Mouse (Mus musculus) midbrain, postnatal 0 days (tissue): ENCODE data around the gene Hspa12a. TPM values are rescaled to one million over a fixed set of nuclear protein-coding genes. Genes with fewer than 3 reads are reported as not detected.

ENCODE experiments used
- ATAC-seq: fragments of 200-750 bp; cut with Nextera tagmentation; 2 replicates; pipeline ENCODE4 v1.8.0; 2017; ENCODE audit warnings: moderate number of reproducible peaks, mild to moderate bottlenecking, moderate TSS enrichment, moderate library complexity; ENCODE audit not compliant: low FRiP score
- DNase-seq: peaks from one replicate; pipeline ENCODE4 v3.0.0-alpha.2; 2015; ENCODE audit warnings: low spot score
- H3K27ac ChIP-seq: fragments of 300-500 bp; sonication (generic); 2 replicates; pipeline ENCODE4 v1.5.1; 2014; ENCODE audit warnings: low read depth, mild to moderate bottlenecking, low read length, mixed read lengths
- H3K27me3 ChIP-seq: fragments of 300-500 bp; sonication (generic); 2 replicates; pipeline ENCODE4 v1.6.1; 2014; ENCODE audit warnings: low read length, control low read depth, mixed read lengths; ENCODE audit not compliant: insufficient read depth
- H3K36me3 ChIP-seq: fragments of 300-500 bp; sonication (generic); 2 replicates; pipeline ENCODE4 v1.6.1; 2014; ENCODE audit warnings: low read length, control low read depth, mixed read lengths; ENCODE audit not compliant: insufficient read depth
- H3K4me1 ChIP-seq: fragments of 300-500 bp; sonication (generic); 2 replicates; pipeline ENCODE4 v1.6.1; 2014; ENCODE audit warnings: mild to moderate bottlenecking, control low read depth, antibody characterized with exemption, low read length, mixed read lengths; ENCODE audit not compliant: insufficient read depth
- H3K4me2 ChIP-seq: fragments of 300-500 bp; sonication (generic); 2 replicates; pipeline ENCODE4 v1.6.1; 2014; ENCODE audit warnings: low read depth, mild to moderate bottlenecking, low read length, mixed read lengths; ENCODE audit not compliant: poor library complexity, severe bottlenecking
- H3K4me3 ChIP-seq: fragments of 300-500 bp; sonication (generic); 2 replicates; pipeline ENCODE4 v1.5.1; 2014; ENCODE audit warnings: low read depth, mild to moderate bottlenecking, low read length, moderate library complexity
- H3K9ac ChIP-seq: fragments of 300-500 bp; sonication (generic); replicated peaks from 2 replicates; pipeline ENCODE4 v1.6.1; 2014; ENCODE audit warnings: mild to moderate bottlenecking, low read length, moderate library complexity, mixed read lengths; ENCODE audit not compliant: poor library complexity, severe bottlenecking
- H3K9me3 ChIP-seq: fragments of 300-500 bp; sonication (generic); 2 replicates; pipeline ENCODE4 v1.6.1; 2016; ENCODE audit warnings: low read length, control low read depth
- CTCF ChIP-seq: IDR thresholded peaks from 2 replicates; pipeline ENCODE4 v1.5.1; 2016; ENCODE audit warnings: antibody characterized with exemption, mild to moderate bottlenecking
- WGBS: fragments of 180-500 bp; shearing (Covaris S2); extraction: QIAGEN DNeasy Blood & Tissue Kit; methylation state at CpG from one replicate; pipeline ENCODE4 v1.1.7; 2014; 5-methylcytosine and 5-hydroxymethylcytosine counted together
- polyA plus RNA-seq: library from polyadenylated mRNA; unstranded; fragments of >200 nt; fragmentation: Nextera tagmentation; extraction: Ambion mirVana; gene quantifications from 2 replicates; pipeline ENCODE4 v1.2.1, GENCODE M21; 2015
- total RNA-seq: library from RNA; depleted of rRNA; stranded (reverse); fragments of >200 nt; gene quantifications from 2 replicates; pipeline ENCODE4 v1.2.3, GENCODE M21; 2014

The Hspa12a gene
- total and polyA plus RNA-seq, 2 experiments from 2014 or later = 53.8 to 73.7 TPM

- no peak for TF ChIP-seq CTCF
- H3K4me2 ChIP-seq = no peak overlapping the region
- ATAC-seq = no peak
- H3K9me3 ChIP-seq = no peaks in the 10 kb centered on the region
- no peak overlapping the region for H3K4me3 ChIP-seq
- no peak for DNase-seq
- peaks cover 15% of the 10 kb centered on the region; the same call in 1 of the 2 replicates for H3K4me1 ChIP-seq
- H3K27me3 ChIP-seq = no peaks in the 10 kb centered on the region
- no peak overlapping the region for H3K27ac ChIP-seq
- H3K36me3 ChIP-seq = no peaks in the 10 kb centered on the region
- H3K9ac ChIP-seq = no peak overlapping the region
- 82% methylated on average over 4 of the region's 4 CpGs for WGBS
These were observed 103.6 kb downstream of the Hspa12a start for GRCm38 (mm10) chr19:58839806-58840205.

GRCm38 (mm10) chr19:58839345-58839744 is 104.1 kb downstream of the Hspa12a start:
- Histone ChIP-seq H3K4me1 (peaks cover 15% of the 10 kb centered on the region; the same call in 1 of the 2 replicates), H3K27me3 (no peaks in the 10 kb centered on the region), H3K4me2 (no peak overlapping the region), H3K27ac (no peak overlapping the region), H3K9ac (no peak overlapping the region), H3K36me3 (no peaks in the 10 kb centered on the region), H3K4me3 (no peak overlapping the region), H3K9me3 (no peaks in the 10 kb centered on the region)
- DNase-seq (no peak), ATAC-seq (no peak)
- TF ChIP-seq CTCF = no peak
- WGBS = 57% methylated on average over 3 of the region's 3 CpGs

GRCm38 (mm10) chr19:58838706-58839105 is 104.7 kb downstream of the Hspa12a start:
- H3K4me3 ChIP-seq = no peak overlapping the region
- H3K27me3 ChIP-seq = no peaks in the 10 kb centered on the region
- H3K4me1 ChIP-seq = peaks cover 15% of the 10 kb centered on the region; the same call in 1 of the 2 replicates
- H3K4me2 ChIP-seq = no peak overlapping the region
- DNase-seq (no peak), ATAC-seq (no peak)
- TF ChIP-seq CTCF = no peak
- no peaks in the 10 kb centered on the region for H3K9me3 ChIP-seq
- no peak overlapping the region for H3K9ac ChIP-seq
- H3K36me3 ChIP-seq = no peaks in the 10 kb centered on the region
- 68% methylated on average over 9 of the region's 9 CpGs for WGBS
- H3K27ac ChIP-seq = no peak overlapping the region

- ATAC-seq = no peak
- TF ChIP-seq CTCF = no peak
- H3K4me1 ChIP-seq = 0 out of 2 replicates have a peak, but pooled peaks cover 15% of the 10 kb centered on the region
- peak; percentile 30 for DNase-seq
- no peak overlapping the region for H3K9ac ChIP-seq
- no peaks in the 10 kb centered on the region for H3K27me3 ChIP-seq
- no peak overlapping the region for H3K4me2 ChIP-seq
- no peaks in the 10 kb centered on the region for H3K9me3 ChIP-seq
- no peak overlapping the region for H3K27ac ChIP-seq
- H3K36me3 ChIP-seq = no peaks in the 10 kb centered on the region
- WGBS = 64% methylated on average over 13 of the region's 13 CpGs
- no peak overlapping the region for H3K4me3 ChIP-seq
These were observed 109.7 kb downstream of the Hspa12a start for GRCm38 (mm10) chr19:58833639-58834180.

GRCm38 (mm10) chr19:58832988-58833387 is 110.5 kb downstream of the Hspa12a start:
- no peak overlapping the region for H3K9ac ChIP-seq
- no peaks in the 10 kb centered on the region for H3K9me3 ChIP-seq
- H3K27ac ChIP-seq = no peak overlapping the region
- no peak for ATAC-seq
- H3K27me3 ChIP-seq = no peaks in the 10 kb centered on the region
- WGBS = 79% methylated on average over 2 of the region's 2 CpGs
- no peak overlapping the region for H3K4me3 ChIP-seq
- no peak for DNase-seq
- H3K4me1 ChIP-seq = 0 out of 2 replicates have a peak, but pooled peaks cover 15% of the 10 kb centered on the region
- H3K4me2 ChIP-seq = no peak overlapping the region
- TF ChIP-seq CTCF = no peak
- H3K36me3 ChIP-seq = no peaks in the 10 kb centered on the region

- ATAC-seq = peak; percentile 6; the same call in 1 of the 2 replicates
These were observed 112.1 kb downstream of the Hspa12a start for GRCm38 (mm10) chr19:58831280-58831922.

More at GRCm38 (mm10) chr19:58831280-58831922, 112.1 kb downstream of the Hspa12a start:
- Histone ChIP-seq H3K27me3 (no peaks in the 10 kb centered on the region), H3K4me2 (no peak overlapping the region), H3K36me3 (peaks cover 5% of the 10 kb centered on the region; the same call in 1 of the 2 replicates), H3K4me1 (0 out of 2 replicates have a peak, but pooled peaks cover 15% of the 10 kb centered on the region), H3K4me3 (no peak overlapping the region), H3K27ac (no peak overlapping the region), H3K9ac (no peak overlapping the region), H3K9me3 (no peaks in the 10 kb centered on the region)
- DNase-seq = peak; percentile 78
- WGBS = 50% methylated on average over 9 of the region's 9 CpGs
- TF ChIP-seq CTCF = no peak
